Mouse (Mus musculus) MEL (cell line): ENCODE results near the gene Sec1. TPM values are rescaled to one million over a fixed set of nuclear protein-coding genes. Genes with fewer than 3 reads are reported as not detected.

Experiments
- DNase-seq: peaks from one replicate; pipeline ENCODE4 v3.0.0; 2011; ENCODE audit warnings: low read depth, low spot score
- H3K27ac ChIP-seq: 2 replicates; pipeline ENCODE4 v1.5.1; 2012; ENCODE audit warnings: low read depth, mild to moderate bottlenecking, control low read depth, low read length, moderate library complexity; ENCODE audit not compliant: control insufficient read depth
- H3K27me3 ChIP-seq, 2 experiments: fragments of 150-350 bp in 1 of 2; sonication (generic) in 1 of 2; 2 replicates each; pipeline ENCODE4 v1.6.1; 2012; ENCODE audit warnings: low read length in 2 of 2, mild to moderate bottlenecking in 2 of 2, improper control_type of control experiment in 1 of 2, moderate library complexity in 1 of 2; ENCODE audit not compliant: insufficient read depth in 2 of 2, control insufficient read depth in 1 of 2
- H3K36me3 ChIP-seq, 2 experiments: 2 replicates each; pipeline ENCODE4 v1.6.1; 2012 to 2014; ENCODE audit warnings: low read length in 2 of 2, improper control_type of control experiment in 1 of 2, inconsistent platforms in 1 of 2, mild to moderate bottlenecking in 1 of 2; ENCODE audit not compliant: insufficient read depth in 2 of 2, control insufficient read depth in 1 of 2
- H3K4me1 ChIP-seq, 2 experiments: fragments of 150-350 bp in 1 of 2; sonication (generic) in 1 of 2; 2 replicates each; pipeline ENCODE4 v1.6.1; 2012; ENCODE audit warnings: low read length in 2 of 2, improper control_type of control experiment in 1 of 2, mild to moderate bottlenecking in 1 of 2; ENCODE audit not compliant: insufficient read depth in 2 of 2, control insufficient read depth in 1 of 2
- H3K4me3 ChIP-seq, 2 experiments: fragments of 150-350 bp in 1 of 2; sonication (generic) in 1 of 2; 2 replicates each; pipeline ENCODE4 v1.5.1; 2012; ENCODE audit warnings: low read depth in 2 of 2, low read length in 2 of 2, mild to moderate bottlenecking in 2 of 2, moderate library complexity in 2 of 2, control low read depth in 1 of 2, improper control_type of control experiment in 1 of 2; ENCODE audit not compliant: control insufficient read depth in 1 of 2, insufficient read depth in 1 of 2
- H3K79me2 ChIP-seq: 2 replicates; pipeline ENCODE4 v1.6.1; 2012; ENCODE audit warnings: mild to moderate bottlenecking, low read length, moderate library complexity; ENCODE audit not compliant: control insufficient read depth, poor library complexity, insufficient read depth
- H3K9ac ChIP-seq: 2 replicates; pipeline ENCODE4 v1.6.1; 2012; ENCODE audit warnings: low read depth, mild to moderate bottlenecking, control low read depth, low read length, moderate library complexity; ENCODE audit not compliant: control insufficient read depth, poor library complexity, severe bottlenecking
- H3K9me3 ChIP-seq: fragments of 150-350 bp; sonication (generic); replicated peaks from 2 replicates; pipeline ENCODE4 v1.6.1; 2012; ENCODE audit warnings: mild to moderate bottlenecking, low read length, improper control_type of control experiment, moderate library complexity; ENCODE audit not compliant: insufficient read depth
- CHD2 ChIP-seq: IDR thresholded peaks from 2 replicates; pipeline ENCODE4 v1.6.1; 2011; ENCODE audit warnings: low read length, improper control_type of control experiment
- CTCF ChIP-seq, 3 experiments: IDR thresholded peaks in 2 of 3; conservative IDR thresholded peaks in 1 of 3; 2 replicates each; pipeline ENCODE4 v1.5.1; 2011 to 2012; ENCODE audit warnings: low read length in 3 of 3, low read depth in 2 of 3, mild to moderate bottlenecking in 2 of 3, improper control_type of control experiment in 1 of 3, inconsistent platforms in 1 of 3, mixed read lengths in 1 of 3, moderate library complexity in 1 of 3; ENCODE audit not compliant: control insufficient read depth in 1 of 3, insufficient read depth in 1 of 3, poor library complexity in 1 of 3, severe bottlenecking in 1 of 3
- GATA1 ChIP-seq: IDR thresholded peaks from 2 replicates; pipeline ENCODE4 v1.6.1; 2011; ENCODE audit warnings: low read depth, low read length, improper control_type of control experiment
- KAT2A ChIP-seq: conservative IDR thresholded peaks from 2 replicates; pipeline ENCODE4 v1.6.1; 2012; ENCODE audit warnings: low read depth, low read length, improper control_type of control experiment, inconsistent platforms
- MAFK ChIP-seq: IDR thresholded peaks from 2 replicates; pipeline ENCODE4 v1.6.1; 2011; ENCODE audit warnings: low read depth, mild to moderate bottlenecking, low read length, improper control_type of control experiment, borderline replicate concordance
- MAX ChIP-seq: IDR thresholded peaks from 2 replicates; pipeline ENCODE4 v1.6.1; 2011; ENCODE audit warnings: low read length, improper control_type of control experiment
- MEF2A ChIP-seq: IDR thresholded peaks from 2 replicates; pipeline ENCODE4 v1.6.1; 2014; ENCODE audit warnings: low read depth, mild to moderate bottlenecking, inconsistent platforms, low read length, improper control_type of control experiment; ENCODE audit not compliant: poor library complexity, insufficient replicate concordance, severe bottlenecking; ENCODE audit errors: extremely low read depth
- MYC ChIP-seq: IDR thresholded peaks from 2 replicates; pipeline ENCODE4 v1.6.1; 2011; ENCODE audit warnings: low read depth, mild to moderate bottlenecking, low read length, improper control_type of control experiment, moderate library complexity
- POLR2A ChIP-seq, 2 experiments: IDR thresholded peaks; 2 replicates each; pipeline ENCODE4 v1.6.1; 2011 to 2012; ENCODE audit warnings: low read length in 2 of 2, mild to moderate bottlenecking in 2 of 2, control low read depth in 1 of 2, improper control_type of control experiment in 1 of 2, low read depth in 1 of 2, moderate library complexity in 1 of 2; ENCODE audit not compliant: control insufficient read depth in 1 of 2, insufficient read depth in 1 of 2, poor library complexity in 1 of 2
- RAD21 ChIP-seq: IDR thresholded peaks from 2 replicates; pipeline ENCODE4 v1.6.1; 2011; ENCODE audit warnings: mild to moderate bottlenecking, low read depth, low read length, improper control_type of control experiment
- SMC3 ChIP-seq: IDR thresholded peaks from 2 replicates; pipeline ENCODE4 v1.6.1; 2011; ENCODE audit warnings: low read depth, low read length, improper control_type of control experiment
- TCF12 ChIP-seq: IDR thresholded peaks from 2 replicates; pipeline ENCODE4 v1.6.1; 2014; ENCODE audit warnings: low read depth, mild to moderate bottlenecking, inconsistent platforms, low read length, improper control_type of control experiment, moderate library complexity
- USF1 ChIP-seq: IDR thresholded peaks from 2 replicates; pipeline ENCODE4 v1.6.1; 2014; ENCODE audit warnings: low read depth, mild to moderate bottlenecking, inconsistent platforms, low read length, improper control_type of control experiment, moderate library complexity
- USF2 ChIP-seq, 2 experiments: IDR thresholded peaks; 2 replicates each; pipeline ENCODE4 v1.6.1; 2011 to 2012; ENCODE audit warnings: improper control_type of control experiment in 2 of 2, low read length in 2 of 2, borderline replicate concordance in 1 of 2, inconsistent platforms in 1 of 2, low read depth in 1 of 2, mild to moderate bottlenecking in 1 of 2; ENCODE audit not compliant: insufficient read depth in 1 of 2
- ZC3H11A ChIP-seq: IDR thresholded peaks from 2 replicates; pipeline ENCODE4 v1.6.1; 2012; ENCODE audit warnings: low read depth, mild to moderate bottlenecking, inconsistent platforms, low read length, improper control_type of control experiment
- ZMIZ1 ChIP-seq: IDR thresholded peaks from 2 replicates; pipeline ENCODE4 v1.6.1; 2012; ENCODE audit warnings: low read depth, mild to moderate bottlenecking, inconsistent platforms, low read length, improper control_type of control experiment, moderate library complexity
- ZNF384 ChIP-seq: IDR thresholded peaks from 2 replicates; pipeline ENCODE4 v1.6.1; 2012; ENCODE audit warnings: low read depth, mild to moderate bottlenecking, inconsistent platforms, low read length, improper control_type of control experiment
- polyA plus RNA-seq, 2 experiments: library from polyadenylated mRNA; stranded (reverse) in 1 of 2; unstranded in 1 of 2; fragments of >175 nt in 1 of 2; fragments of >200 nt in 1 of 2; gene quantifications; 2 replicates each; pipeline versions ENCODE4 v1.2.1 to v1.2.4; 2012; ENCODE audit warnings: low replicate concordance in 2 of 2, low read depth in 1 of 2; ENCODE audit not compliant: insufficient read length in 2 of 2, insufficient read depth in 1 of 2, missing spikeins in 1 of 2
- total RNA-seq: library from RNA; depleted of rRNA; stranded (reverse); fragments of 300-350 nt; gene quantifications from 2 replicates; pipeline ENCODE4 v1.2.3, GENCODE M21; 2012

Sec1 gene
- total and polyA plus RNA-seq, 3 experiments = not detected

GRCm38 (mm10) chr7:45730727-45731431, 36.7 kb upstream of the Sec1 start:
- H3K36me3 ChIP-seq = no peaks in the 10 kb centered on the region
- no peaks in the 10 kb centered on the region for H3K9me3 ChIP-seq
- H3K79me2 ChIP-seq = no peaks in the 10 kb centered on the region
- no peak overlapping the region for H3K27ac ChIP-seq
- peak; percentile 63 for DNase-seq
- no peaks in the 10 kb centered on the region for H3K4me1 ChIP-seq
- H3K9ac ChIP-seq = no peak overlapping the region
- H3K4me3 ChIP-seq = no peak overlapping the region
- peak; percentile 50 for TF ChIP-seq SMC3
- peak; percentile 58 to 75 (median 61) for TF ChIP-seq CTCF (IDR thresholded peaks at IDR 0.05 in 2 of 3, conservative IDR thresholded peaks at IDR 0.05 in 1 of 3; ENCODE audit: control insufficient read depth in 1 of 3, insufficient read depth in 1 of 3, low read depth in 2 of 3, low read length in 3 of 3, poor library complexity in 1 of 3, severe bottlenecking in 1 of 3)
- peak; percentile 17 for TF ChIP-seq RAD21
- TF ChIP-seq ZC3H11A = 0 out of 2 replicates have a peak, but pooled peaks have one; percentile 7
- TF ChIP-seq MYC = no peak
- TF ChIP-seq, all 39 proteins: peak for 4
- H3K27me3 ChIP-seq = no peaks in the 10 kb centered on the region

GRCm38 (mm10) chr7:45727625-45728024, 33.4 kb upstream of the Sec1 start:
- no peaks in the 10 kb centered on the region for H3K4me1 ChIP-seq
- H3K36me3 ChIP-seq = no peaks in the 10 kb centered on the region
- DNase-seq = no peak
- no peak overlapping the region for H3K27ac ChIP-seq
- H3K9ac ChIP-seq = no peak overlapping the region
- no peaks in the 10 kb centered on the region for H3K9me3 ChIP-seq
- H3K4me3 ChIP-seq = no peak overlapping the region
- H3K79me2 ChIP-seq = no peaks in the 10 kb centered on the region
- no peaks in the 10 kb centered on the region for H3K27me3 ChIP-seq
- no peak for TF ChIP-seq ZMIZ1
- no peak for TF ChIP-seq MEF2A
- no peak for TF ChIP-seq USF2 (IDR thresholded peaks at IDR 0.05; ENCODE audit: borderline replicate concordance in 1 of 2, insufficient read depth in 1 of 2, low read depth in 1 of 2, low read length in 2 of 2)
- no peak for TF ChIP-seq MAX
- TF ChIP-seq POLR2A (IDR thresholded peaks at IDR 0.05; ENCODE audit: control insufficient read depth in 1 of 2, insufficient read depth in 1 of 2, low read depth in 1 of 2, low read length in 2 of 2, poor library complexity in 1 of 2) = no peak
- no peak for TF ChIP-seq KAT2A
- no peak for TF ChIP-seq ZNF384
- no peak for TF ChIP-seq MAFK
- no peak for TF ChIP-seq GATA1
- TF ChIP-seq TCF12 = no peak
- no peak for TF ChIP-seq USF1
- TF ChIP-seq CHD2 = no peak
